Mouse (Mus musculus): ENCODE results near the gene Zdhhc18. TPM values are rescaled to one million over a fixed set of nuclear protein-coding genes. Genes with fewer than 3 reads are reported as not detected.

The Zdhhc18 gene
- polyA plus RNA-seq, 1 experiment from 2014 or later = 6.4 TPM

GRCm38 (mm10) chr4:133559846-133560245, 90.1 kb downstream of the Zdhhc18 start:
- no peaks in the 10 kb centered on the region for H3K4me1 ChIP-seq
- no peaks in the 10 kb centered on the region for H3K36me3 ChIP-seq
- no peak overlapping the region for H3K4me3 ChIP-seq
- H3K4me2 ChIP-seq (replicated peaks) = no peak overlapping the region
- H3K27ac ChIP-seq = no peak overlapping the region
- H3K27me3 ChIP-seq = no peaks in the 10 kb centered on the region; the same call in 1 of the 2 replicates
- H3K9ac ChIP-seq = no peak overlapping the region
- 77% methylated on average over 4 of the region's 4 CpGs for WGBS
- no peaks in the 10 kb centered on the region; the same call in 1 of the 2 replicates for H3K9me3 ChIP-seq (replicated peaks)
- no peak for ATAC-seq (ENCODE audit: low FRiP score)

DNA sequence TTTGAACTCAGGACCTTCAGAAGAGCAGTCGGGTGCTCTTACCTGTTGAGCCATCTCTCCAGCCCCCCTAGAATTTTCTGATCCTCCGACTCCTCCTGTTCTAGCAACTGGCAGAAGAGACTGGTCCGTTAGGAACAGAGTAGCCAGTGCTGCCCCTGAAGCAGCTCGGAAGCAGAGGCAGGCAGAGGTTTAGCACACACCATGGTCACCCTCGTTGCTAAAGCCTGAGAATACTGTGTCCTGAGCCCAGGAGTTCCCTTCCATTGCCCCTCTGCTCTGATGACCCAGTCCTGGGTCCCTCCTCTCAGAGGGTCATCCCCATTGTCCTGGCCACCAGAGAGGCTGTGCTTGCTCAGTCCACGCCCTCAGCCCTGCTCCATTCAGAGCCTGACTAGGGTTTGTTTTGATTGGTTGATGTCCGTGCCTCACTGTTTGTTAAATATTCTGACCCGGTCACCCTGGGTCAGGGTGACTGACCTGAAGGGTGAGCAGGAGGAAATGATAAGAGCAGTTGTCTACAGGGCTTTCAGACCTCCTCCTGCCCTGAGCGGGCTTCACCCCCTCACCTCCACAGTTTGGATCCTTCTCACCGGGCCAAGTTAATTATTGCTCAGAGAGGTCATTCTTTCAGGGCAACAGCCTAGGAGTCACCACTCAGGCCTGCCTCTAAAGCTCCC, 92.8 kb downstream of the Zdhhc18 start:
- no peaks in the 10 kb centered on the region for H3K4me1 ChIP-seq
- no peaks in the 10 kb centered on the region for H3K36me3 ChIP-seq
- H3K27ac ChIP-seq = no peak overlapping the region
- H3K9me3 ChIP-seq (replicated peaks) = no peaks in the 10 kb centered on the region
- no peak overlapping the region for H3K9ac ChIP-seq
- 26% methylated on average over 10 of the region's 10 CpGs for whole genome bisulfite sequencing
- ATAC-seq (ENCODE audit: low FRiP score) = no peak
- no peak overlapping the region for H3K4me2 ChIP-seq (replicated peaks)
- peaks cover 8% of the 10 kb centered on the region for H3K27me3 ChIP-seq
- no peak overlapping the region for H3K4me3 ChIP-seq

Small RNA genes within 50 kb of the gene (microRNA-seq; reads per million reads assigned to microRNA genes)
- not detected for gene Gm23158

Other genes starting within 250 kb of the Zdhhc18 start
- 1.0 and 1.5 TPM in 2 replicates for gene Tent5b, start 170.0 kb downstream of the Zdhhc18 start, polyA plus RNA-seq (2016; fragmentation: Nextera tagmentation; extraction: Ambion mirVana)
- 4.3 and 4.8 TPM in 2 replicates for gene Trnp1, start 151.6 kb downstream of the Zdhhc18 start, polyA plus RNA-seq (2016; fragmentation: Nextera tagmentation; extraction: Ambion mirVana)
- 1.4 and 4.0 TPM in 2 replicates for gene Kdf1, start 131.2 kb downstream of the Zdhhc18 start, polyA plus RNA-seq (2016; fragmentation: Nextera tagmentation; extraction: Ambion mirVana)
- gene Nudc, start 104.2 kb downstream of the Zdhhc18 start, polyA plus RNA-seq (2016; fragmentation: Nextera tagmentation; extraction: Ambion mirVana) = 326 and 340 TPM in 2 replicates
- not detected in 2 replicates for gene Nr0b2, start 96.8 kb downstream of the Zdhhc18 start, polyA plus RNA-seq (2016; fragmentation: Nextera tagmentation; extraction: Ambion mirVana)
- gene Gpatch3, start 75.4 kb downstream of the Zdhhc18 start, polyA plus RNA-seq (2016; fragmentation: Nextera tagmentation; extraction: Ambion mirVana) = 10.9 and 12.8 TPM in 2 replicates
- 21.9 and 22.2 TPM in 2 replicates for gene Gpn2, start 65.8 kb downstream of the Zdhhc18 start, polyA plus RNA-seq (2016; fragmentation: Nextera tagmentation; extraction: Ambion mirVana)
- 12.6 and 13.6 TPM in 2 replicates for gene Sfn, start 48.0 kb downstream of the Zdhhc18 start, polyA plus RNA-seq (2016; fragmentation: Nextera tagmentation; extraction: Ambion mirVana)
- gene Pigv, start 22.5 kb upstream of the Zdhhc18 start, polyA plus RNA-seq (2016; fragmentation: Nextera tagmentation; extraction: Ambion mirVana) = 16.6 and 18.6 TPM in 2 replicates
- gene Arid1a, start 106.6 kb upstream of the Zdhhc18 start, polyA plus RNA-seq (2016; fragmentation: Nextera tagmentation; extraction: Ambion mirVana) = 41.9 and 44.3 TPM in 2 replicates
- 30.3 and 37.4 TPM in 2 replicates for gene Rps6ka1, start 237.6 kb upstream of the Zdhhc18 start, polyA plus RNA-seq (2016; fragmentation: Nextera tagmentation; extraction: Ambion mirVana)

Measured in hindbrain, embryonic 12.5 days (tissue).